Mouse (Mus musculus) lung, adult 2 months (tissue): ENCODE results near the gene Etv4. TPM values are rescaled to one million over a fixed set of nuclear protein-coding genes. Genes with fewer than 3 reads are reported as not detected.

Experiments
- DNase-seq: peaks from one replicate; pipeline ENCODE4 v3.0.0; 2022
- H3K4me1 ChIP-seq: fragments of 200-500 bp; 2 replicates; pipeline ENCODE4 v1.6.1; 2011; ENCODE audit warnings: low read length; ENCODE audit not compliant: control insufficient read depth, insufficient read depth
- H3K4me3 ChIP-seq: fragments of 200-500 bp; replicated peaks from 2 replicates; pipeline ENCODE3; 2011; ENCODE audit warnings: low read depth, mild to moderate bottlenecking, control low read depth, low read length; ENCODE audit errors: extremely low read depth
- CTCF ChIP-seq: fragments of 200-500 bp; IDR thresholded peaks from 2 replicates; pipeline ENCODE4 v1.5.1; 2011; ENCODE audit warnings: mild to moderate bottlenecking, low read length, control low read depth; ENCODE audit not compliant: insufficient read depth
- POLR2A ChIP-seq: fragments of 200-500 bp; IDR thresholded peaks from 2 replicates; pipeline ENCODE4 v1.6.1; 2011; ENCODE audit warnings: low read depth, mild to moderate bottlenecking, control low read depth, low read length, borderline replicate concordance; ENCODE audit errors: extremely low read depth
- WGBS: fragments of 180-500 bp; shearing (Covaris S2); methylation state at CpG from one replicate; pipeline ENCODE4 v1.1.7; 2018; 5-methylcytosine and 5-hydroxymethylcytosine counted together
- polyA plus RNA-seq: library from polyadenylated mRNA; depleted of rRNA; stranded (reverse); fragments of >200 nt; gene quantifications from 2 replicates; pipeline ENCODE4 v1.2.3, GENCODE M21; 2012; rRNA removed

Etv4 gene
- polyA plus RNA-seq, 1 experiment = 0.95 TPM

- H3K4me3 ChIP-seq = no peak overlapping the region
- TF ChIP-seq POLR2A = no peak
- no peak for TF ChIP-seq CTCF
- 30% methylated on average over 3 of the region's 3 CpGs for WGBS
- DNase-seq = no peak
- H3K4me1 ChIP-seq = peaks cover 5% of the 10 kb centered on the region; the same call in 1 of the 2 replicates
Measured at GRCm38 (mm10) chr11:101729308-101729707, 55.9 kb downstream of the Etv4 start.

- Histone ChIP-seq H3K4me3 (no peak overlapping the region), H3K4me1 (no peaks in the 10 kb centered on the region)
- TF ChIP-seq POLR2A (no peak), CTCF (no peak)
- DNase-seq = no peak
- WGBS = 72% methylated on average over 2 of the region's 2 CpGs
Measured at GRCm38 (mm10) chr11:101726765-101727164, 58.4 kb downstream of the Etv4 start.

GRCm38 (mm10) chr11:101725043-101725442 lies 60.1 kb downstream of the Etv4 start:
- 69% methylated on average over 8 of the region's 8 CpGs for WGBS
- no peak for DNase-seq
- Histone ChIP-seq H3K4me3 (no peak overlapping the region), H3K4me1 (no peaks in the 10 kb centered on the region)
- TF ChIP-seq POLR2A (no peak), CTCF (no peak)

- no peak overlapping the region for H3K4me3 ChIP-seq
- no peaks in the 10 kb centered on the region for H3K4me1 ChIP-seq
- no peak for DNase-seq
- TF ChIP-seq POLR2A = no peak
- TF ChIP-seq CTCF = no peak
- 64% methylated on average over 21 of the region's 21 CpGs for WGBS
Measured at GRCm38 (mm10) chr11:101719986-101720520, 65.1 kb downstream of the Etv4 start.

Other genes starting within 250 kb of the Etv4 start
- 0.25 and 0.28 TPM in 2 replicates for gene Brca1, start 233.4 kb downstream of the Etv4 start, polyA plus RNA-seq
- gene Nbr1, start 233.2 kb downstream of the Etv4 start, polyA plus RNA-seq = 100 and 116 TPM in 2 replicates
- 32.1 and 41.1 TPM in 2 replicates for gene Tmem106a, start 203.1 kb downstream of the Etv4 start, polyA plus RNA-seq
- gene Gm11634, start 186.1 kb downstream of the Etv4 start, polyA plus RNA-seq = not detected in 2 replicates
- gene Rdm1, start 158.2 kb downstream of the Etv4 start, polyA plus RNA-seq = 21.8 and 26.9 TPM in 2 replicates
- 40.1 and 67.8 TPM in 2 replicates for gene Arl4d, start 119.8 kb downstream of the Etv4 start, polyA plus RNA-seq
- gene Dhx8, start 52.5 kb downstream of the Etv4 start, polyA plus RNA-seq = 9.8 and 13.1 TPM in 2 replicates
- gene Meox1, start 109.0 kb upstream of the Etv4 start, polyA plus RNA-seq = 4.3 and 4.4 TPM in 2 replicates
- 2.0 and 2.2 TPM in 2 replicates for gene Sost, start 181.6 kb upstream of the Etv4 start, polyA plus RNA-seq
- not detected in 2 replicates for gene Cfap97d1, start 198.9 kb upstream of the Etv4 start, polyA plus RNA-seq
- 176 and 296 TPM in 2 replicates for gene Dusp3, start 201.6 kb upstream of the Etv4 start, polyA plus RNA-seq
- 2.4 and 4.0 TPM in 2 replicates for gene Mpp3, start 243.1 kb upstream of the Etv4 start, polyA plus RNA-seq